Mouse (Mus musculus) C2C12 (cell line): Measurements from ENCODE around the gene Tgm2. TPM values are rescaled to one million over a fixed set of nuclear protein-coding genes. Genes with fewer than 3 reads are reported as not detected.

Source experiments
- H3K27me3 ChIP-seq: one replicate; pipeline ENCODE4 v1.6.1; 2011; ENCODE audit not compliant: control insufficient read depth, insufficient read depth, insufficient read length
- H3K36me3 ChIP-seq: one replicate; pipeline ENCODE4 v1.6.1; 2011; ENCODE audit not compliant: control insufficient read depth, insufficient read depth
- H3K4me3 ChIP-seq: one replicate; pipeline ENCODE4 v1.5.1; 2011; ENCODE audit warnings: mild to moderate bottlenecking, control low read depth; ENCODE audit not compliant: poor library complexity, insufficient read depth, severe bottlenecking
- H3K79me2 ChIP-seq: one replicate; pipeline ENCODE4 v1.6.1; 2011; ENCODE audit not compliant: control insufficient read depth, insufficient read depth
- H3K79me3 ChIP-seq: one replicate; pipeline ENCODE4 v1.6.1; 2011; ENCODE audit warnings: low read depth, control low read depth
- H3ac ChIP-seq: one replicate; pipeline ENCODE3; 2011; ENCODE audit warnings: low read depth; ENCODE audit not compliant: control insufficient read depth, insufficient read length
- CEBPB ChIP-seq: IDR thresholded peaks from one replicate; pipeline ENCODE4 v1.6.1; 2011; ENCODE audit warnings: low read depth, mild to moderate bottlenecking, control low read depth, moderate library complexity
- CTCF ChIP-seq: IDR thresholded peaks from one replicate; pipeline ENCODE4 v1.5.1; 2011; ENCODE audit not compliant: control insufficient read depth, insufficient read depth, insufficient read length
- FOSL1 ChIP-seq: IDR thresholded peaks from one replicate; pipeline ENCODE4 v1.8.0; 2011; ENCODE audit warnings: mild to moderate bottlenecking, low read length; ENCODE audit not compliant: poor library complexity, insufficient read depth, severe bottlenecking
- MAX ChIP-seq: IDR thresholded peaks from one replicate; pipeline ENCODE4 v1.6.1; 2011; ENCODE audit warnings: mild to moderate bottlenecking, control low read depth
- MYOD1 ChIP-seq: IDR thresholded peaks from one replicate; pipeline ENCODE4 v1.6.1; 2011; ENCODE audit warnings: low read depth; ENCODE audit not compliant: control insufficient read depth, insufficient read length
- MYOG ChIP-seq: IDR thresholded peaks from one replicate; pipeline ENCODE4 v1.6.1; 2011; ENCODE audit not compliant: control insufficient read depth, insufficient read length; ENCODE audit errors: extremely low read depth
- USF1 ChIP-seq: IDR thresholded peaks from one replicate; pipeline ENCODE4 v1.6.1; 2011; ENCODE audit warnings: low read depth, mild to moderate bottlenecking, control low read depth, moderate library complexity
- polyA plus RNA-seq: library from polyadenylated mRNA; unstranded; fragments of >200 nt; fragmentation: generic; extraction: Trizol; gene quantifications from one replicate; pipeline ENCODE4 v1.2.1, GENCODE M21; 2012; ENCODE audit warnings: missing spikeins

The Tgm2 gene
- polyA plus RNA-seq, 1 experiment = 1.1 TPM

DNA sequence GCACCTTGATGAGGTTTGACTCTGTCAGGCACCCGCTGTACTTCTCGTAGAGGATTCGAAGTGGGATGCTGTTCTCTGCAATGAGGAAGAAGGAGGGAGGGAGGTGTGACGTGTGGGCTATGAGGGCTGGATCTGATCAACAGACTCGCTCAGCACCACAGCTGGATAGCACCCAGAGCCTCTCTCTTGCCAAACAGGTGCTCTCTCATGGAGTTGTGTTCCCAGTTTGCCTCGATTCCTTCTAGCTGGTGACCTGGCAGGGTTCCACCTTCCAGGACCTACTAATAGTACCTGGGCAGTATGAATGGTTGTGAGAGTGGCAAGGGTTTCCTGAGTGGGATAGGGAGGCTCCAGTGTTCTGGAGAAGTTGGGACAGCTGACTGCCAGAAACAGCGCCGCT lies 26.0 kb downstream of the Tgm2 start:
- H3K27me3 ChIP-seq = no peaks in the 10 kb centered on the region
- TF ChIP-seq USF1 (no peak), FOSL1 (no peak), MYOG (no peak)
- H3K79me3 ChIP-seq = no peaks in the 10 kb centered on the region
- H3K79me2 ChIP-seq = no peaks in the 10 kb centered on the region
- no peak overlapping the region for H3K4me3 ChIP-seq
- no peak overlapping the region for H3ac ChIP-seq
- no peaks in the 10 kb centered on the region for H3K36me3 ChIP-seq

DNA sequence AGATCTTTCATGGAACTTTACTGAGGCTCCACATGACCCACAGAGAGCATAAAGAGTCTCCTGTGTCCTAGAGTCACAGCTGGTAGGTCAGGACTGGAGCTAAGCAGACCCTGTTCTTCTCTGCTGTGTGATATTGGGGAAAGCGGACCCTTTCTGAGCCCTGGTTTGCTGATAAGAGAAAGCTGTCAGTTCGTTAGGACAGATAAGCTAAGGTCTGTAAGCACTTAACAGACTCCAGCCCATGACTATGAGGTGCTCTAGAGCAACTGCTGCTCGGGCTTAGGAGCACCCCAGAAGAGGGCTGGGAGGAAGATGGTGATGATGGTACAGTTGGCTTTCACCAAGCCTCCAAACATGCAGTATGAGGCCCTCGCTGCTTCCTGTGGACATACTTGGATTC lies 27.1 kb downstream of the Tgm2 start:
- H3K36me3 ChIP-seq = no peaks in the 10 kb centered on the region
- H3K79me3 ChIP-seq = no peaks in the 10 kb centered on the region
- TF ChIP-seq MYOG (no peak), CEBPB (no peak), FOSL1 (no peak), MYOD1 (no peak), USF1 (no peak), MAX (no peak)
- H3K79me2 ChIP-seq = no peaks in the 10 kb centered on the region
- H3ac ChIP-seq = no peak overlapping the region
- no peak overlapping the region for H3K4me3 ChIP-seq
- no peaks in the 10 kb centered on the region for H3K27me3 ChIP-seq

DNA sequence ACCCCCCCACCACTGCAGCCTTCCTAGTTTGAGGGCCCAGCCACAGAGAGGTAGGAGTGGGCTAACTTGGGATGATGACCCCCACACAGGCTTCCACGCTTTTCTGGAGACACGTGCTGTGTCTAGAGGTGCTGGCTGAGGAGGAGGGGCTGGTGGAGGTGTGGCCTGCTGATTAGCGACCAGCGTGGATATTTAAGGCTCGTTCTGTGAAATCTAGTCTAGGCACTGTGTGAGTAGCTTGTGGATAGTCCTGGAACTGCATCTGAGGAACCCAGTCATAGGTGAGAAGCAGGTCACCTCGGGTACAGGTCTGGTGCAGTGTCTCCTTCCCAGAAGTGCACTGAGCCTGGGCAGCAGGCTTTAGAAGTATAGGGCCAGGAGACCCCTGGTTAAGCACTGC lies 29.6 kb downstream of the Tgm2 start:
- no peaks in the 10 kb centered on the region for H3K79me3 ChIP-seq
- H3ac ChIP-seq = no peak overlapping the region
- H3K4me3 ChIP-seq = no peak overlapping the region
- H3K27me3 ChIP-seq = no peaks in the 10 kb centered on the region
- TF ChIP-seq CEBPB (no peak), MYOG (no peak)
- H3K79me2 ChIP-seq = no peaks in the 10 kb centered on the region
- H3K36me3 ChIP-seq = no peaks in the 10 kb centered on the region

DNA sequence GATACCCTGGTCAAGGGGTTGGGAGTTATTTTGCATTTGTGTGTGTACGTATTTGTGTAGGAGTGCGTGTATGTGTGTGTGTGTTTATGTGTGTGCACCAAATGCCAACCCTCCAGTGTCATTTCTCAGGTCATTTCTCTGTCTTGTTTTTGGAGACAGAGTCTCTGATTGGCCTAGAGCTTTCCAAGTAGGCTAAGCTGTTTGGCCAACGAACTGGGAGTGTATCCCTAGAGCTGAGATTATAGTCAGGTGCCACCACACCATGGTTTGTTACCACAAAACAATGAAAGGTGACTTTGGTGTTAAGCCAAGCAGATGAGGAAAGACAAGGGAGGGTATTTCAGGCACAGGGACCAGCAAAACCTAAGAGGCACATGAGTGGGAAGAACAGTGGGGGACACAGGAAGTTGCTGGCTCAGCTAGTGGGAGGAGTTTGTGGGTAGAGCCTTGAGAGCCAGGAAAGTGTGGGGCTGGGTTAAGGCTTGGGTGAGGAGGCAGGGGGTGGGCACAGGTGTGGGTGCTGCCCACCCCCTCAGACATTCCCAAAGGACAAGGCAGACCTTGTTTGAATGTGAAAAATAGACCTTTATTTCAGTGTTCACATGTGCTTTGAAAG lies 30.3 kb downstream of the Tgm2 start:
- no peaks in the 10 kb centered on the region for H3K79me2 ChIP-seq
- no peaks in the 10 kb centered on the region for H3K36me3 ChIP-seq
- no peaks in the 10 kb centered on the region for H3K79me3 ChIP-seq
- no peaks in the 10 kb centered on the region for H3K27me3 ChIP-seq
- no peak overlapping the region for H3ac ChIP-seq
- TF ChIP-seq CTCF (no peak), MAX (no peak), USF1 (no peak), CEBPB (no peak), FOSL1 (no peak), MYOG (no peak), MYOD1 (no peak)
- H3K4me3 ChIP-seq = no peak overlapping the region

DNA sequence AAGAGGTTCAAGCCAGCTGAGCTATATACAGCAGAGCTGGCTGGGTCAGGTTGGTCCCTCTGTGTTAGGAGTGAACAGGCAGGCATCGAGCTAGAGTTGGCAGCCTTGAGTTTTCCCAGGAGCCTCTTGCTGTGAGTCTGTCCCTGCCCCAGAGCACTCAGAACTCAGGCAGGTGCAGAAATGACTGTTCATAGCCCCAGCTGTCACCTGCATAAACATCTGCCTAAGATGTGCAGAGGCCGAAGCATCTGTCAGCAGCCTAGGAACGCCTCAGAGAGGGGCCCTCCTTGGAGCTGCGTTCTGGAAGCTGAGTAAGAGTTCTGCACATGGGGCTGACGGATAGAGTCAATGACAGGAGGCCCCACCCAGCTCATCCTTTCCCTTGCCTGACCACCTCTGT lies 31.3 kb downstream of the Tgm2 start:
- no peaks in the 10 kb centered on the region for H3K27me3 ChIP-seq
- no peak overlapping the region for H3ac ChIP-seq
- no peaks in the 10 kb centered on the region for H3K79me3 ChIP-seq
- H3K79me2 ChIP-seq = no peaks in the 10 kb centered on the region
- H3K4me3 ChIP-seq = no peak overlapping the region
- TF ChIP-seq USF1 (no peak), CEBPB (no peak), MAX (no peak), CTCF (no peak), FOSL1 (no peak), MYOG (no peak), MYOD1 (no peak)
- no peaks in the 10 kb centered on the region for H3K36me3 ChIP-seq

DNA sequence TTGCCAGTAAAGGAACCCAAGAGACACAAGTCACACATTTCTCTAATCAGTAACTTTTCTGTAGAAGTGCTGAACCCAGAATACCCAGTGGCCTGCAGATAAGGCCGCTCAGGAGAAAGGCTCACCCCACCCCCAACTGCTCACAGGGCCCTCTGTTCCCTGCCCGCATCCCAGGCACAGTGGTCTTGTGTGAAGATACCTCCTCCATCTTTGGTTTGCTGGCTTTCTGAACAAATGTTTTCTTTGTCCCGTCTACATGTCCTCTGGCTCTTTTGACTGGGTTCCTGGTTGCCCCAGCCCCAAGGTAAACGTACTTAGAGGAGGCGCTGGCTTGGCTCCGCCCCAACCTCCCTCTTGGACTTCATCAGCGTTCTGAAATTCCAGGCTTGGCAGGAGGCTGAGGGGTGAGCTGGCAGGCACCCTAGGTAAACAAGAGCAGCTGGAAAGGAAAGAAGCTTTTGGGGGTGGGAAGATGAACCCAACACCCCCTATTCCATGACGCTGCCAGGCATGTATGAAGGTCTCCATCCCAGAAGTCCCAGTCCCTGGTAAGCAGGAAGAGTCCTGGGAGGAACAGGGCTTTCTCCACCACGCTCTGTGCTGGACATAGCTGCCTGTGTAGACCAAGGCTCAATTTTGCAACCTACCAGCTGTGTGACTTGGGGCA lies 32.5 kb downstream of the Tgm2 start:
- H3K4me3 ChIP-seq = no peak overlapping the region
- no peaks in the 10 kb centered on the region for H3K79me3 ChIP-seq
- H3K36me3 ChIP-seq = no peaks in the 10 kb centered on the region
- H3K79me2 ChIP-seq = no peaks in the 10 kb centered on the region
- H3ac ChIP-seq = no peak overlapping the region
- TF ChIP-seq MYOD1 (no peak), CEBPB (no peak)
- H3K27me3 ChIP-seq = no peaks in the 10 kb centered on the region
